Comparison of ENCODE assay signal across 7 mouse cellular contexts in the genomic region with DNA sequence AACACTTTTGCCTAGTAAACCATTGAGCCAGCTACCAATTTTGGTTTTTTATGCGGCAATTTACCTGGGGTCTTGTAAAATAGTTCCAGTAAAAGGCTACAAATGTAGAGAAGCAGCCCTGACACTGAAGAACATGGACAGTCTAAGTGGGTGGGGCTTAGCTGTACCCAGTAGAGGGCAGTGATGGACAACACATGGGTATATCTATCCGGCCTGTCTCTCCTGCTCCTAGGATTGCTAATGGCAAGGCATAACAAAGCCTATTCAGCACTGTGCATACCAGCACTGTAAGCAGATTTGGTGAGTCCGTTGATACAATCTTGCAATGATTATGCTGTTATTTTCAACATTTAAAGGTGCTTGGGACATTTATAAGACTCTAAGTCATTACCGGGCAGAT. TPM values are rescaled to one million over a fixed set of nuclear protein-coding genes. Genes with fewer than 3 reads are reported as not detected.
DNase-seq lines count a peak whose midpoint lies in the region; ATAC-seq and TF ChIP-seq lines count a peak whose summit lies in the region.

No protein-coding gene starts in this region.

- intact Hi-C loops in left cerebral cortex, adult 2 months (cut with DNase I) = loop anchor here (1.0 to 10.0 kb wide), 2 partner anchors 54 to 184 kb away; no protein-coding TSS in a partner anchor

- peak; percentile 74 for ATAC-seq in forebrain, embryonic 14.5 days
- ATAC-seq in lung, postnatal 0 days = peak; percentile 93
- ATAC-seq in stomach, embryonic 15.5 days (ENCODE audit: insufficient read depth, low FRiP score, low read depth) = peak; percentile 89; the same call in 1 of the 2 replicates

- WGBS in forebrain, embryonic 14.5 days = 47% methylated on average over 4 of the region's 4 CpGs
- 41% methylated on average over 4 of the region's 4 CpGs for WGBS in lung, postnatal 0 days
- WGBS in stomach, embryonic 15.5 days = 50% methylated on average over 4 of the region's 4 CpGs

- no peak overlapping the region for H3K4me3 ChIP-seq in left cerebral cortex, adult 2 months
- no peak overlapping the region for H3K4me3 ChIP-seq in forebrain, embryonic 14.5 days (ENCODE audit: low read depth, low read length)
- H3K4me3 ChIP-seq in lung, postnatal 0 days (ENCODE audit: low read depth, low read length) = no peak overlapping the region
- H3K4me3 ChIP-seq in stomach, embryonic 15.5 days (replicated peaks) = no peak overlapping the region

- no peak for DNase-seq in left cerebral cortex, adult 2 months (ENCODE audit: extremely low spot score in 1 of 2, low spot score in 2 of 2)
- no peak for DNase-seq in left cerebral cortex, adult 11 months (ENCODE audit: low spot score)
- DNase-seq in adrenal gland, postnatal 10 days = peak; percentile 75
- peak; percentile 48 for DNase-seq in forebrain, embryonic 14.5 days (ENCODE audit: low spot score)
- peak; percentile 62 to 75 for DNase-seq in kidney, adult 8-10 months
- DNase-seq in lung, postnatal 0 days (ENCODE audit: low spot score) = peak; percentile 90

- no peaks in the 10 kb centered on the region for H3K27me3 ChIP-seq in forebrain, embryonic 14.5 days (replicated peaks; ENCODE audit: control insufficient read depth, insufficient read depth, low read length)
- H3K27me3 ChIP-seq in lung, postnatal 0 days (replicated peaks; ENCODE audit: insufficient read depth, low read length) = no peaks in the 10 kb centered on the region
- no peaks in the 10 kb centered on the region for H3K27me3 ChIP-seq in stomach, embryonic 15.5 days (replicated peaks)

- H3K27ac ChIP-seq in left cerebral cortex, adult 2 months = no peak overlapping the region
- H3K27ac ChIP-seq in forebrain, embryonic 14.5 days (ENCODE audit: low read depth, low read length) = no peak overlapping the region
- no peak overlapping the region for H3K27ac ChIP-seq in lung, postnatal 0 days (ENCODE audit: low read length)
- H3K27ac ChIP-seq in stomach, embryonic 15.5 days = no peak overlapping the region

- H3K9ac ChIP-seq in forebrain, embryonic 14.5 days (ENCODE audit: low read length) = no peak overlapping the region
- H3K9ac ChIP-seq in lung, postnatal 0 days (replicated peaks; ENCODE audit: low read depth) = no peak overlapping the region
- H3K9ac ChIP-seq in stomach, embryonic 15.5 days = no peak overlapping the region

- TF ChIP-seq CTCF in left cerebral cortex, adult 2 months (IDR thresholded peaks at IDR 0.05) = peak; percentile 65
- TF ChIP-seq CTCF in lung, postnatal 0 days (IDR thresholded peaks at IDR 0.05) = peak; percentile 88

- H3K36me3 ChIP-seq in forebrain, embryonic 14.5 days (ENCODE audit: control insufficient read depth, insufficient read depth, low read length) = no peaks in the 10 kb centered on the region
- no peaks in the 10 kb centered on the region for H3K36me3 ChIP-seq in lung, postnatal 0 days (ENCODE audit: insufficient read depth, low read length)
- H3K36me3 ChIP-seq in stomach, embryonic 15.5 days = no peaks in the 10 kb centered on the region

- no peaks in the 10 kb centered on the region for H3K9me3 ChIP-seq in forebrain, embryonic 14.5 days (replicated peaks; ENCODE audit: control insufficient read depth, low read length)
- no peaks in the 10 kb centered on the region for H3K9me3 ChIP-seq in lung, postnatal 0 days (ENCODE audit: low read length)
- H3K9me3 ChIP-seq in stomach, embryonic 15.5 days = no peaks in the 10 kb centered on the region

- TF ChIP-seq EP300 in lung, postnatal 0 days (IDR thresholded peaks at IDR 0.05) = no peak

- no peaks in the 10 kb centered on the region for H3K4me1 ChIP-seq in forebrain, embryonic 14.5 days (ENCODE audit: control insufficient read depth, insufficient read depth, low read length)
- no peaks in the 10 kb centered on the region for H3K4me1 ChIP-seq in lung, postnatal 0 days (ENCODE audit: insufficient read depth, low read depth, low read length)
- H3K4me1 ChIP-seq in stomach, embryonic 15.5 days = no peaks in the 10 kb centered on the region

- H3K4me2 ChIP-seq in forebrain, embryonic 14.5 days (ENCODE audit: low read length) = no peak overlapping the region
- H3K4me2 ChIP-seq in lung, postnatal 0 days (replicated peaks; ENCODE audit: low read depth, low read length) = no peak overlapping the region
- no peak overlapping the region for H3K4me2 ChIP-seq in stomach, embryonic 15.5 days

RNA-seq across cellular contexts. Expression of a gene that starts 12.4 kb away (rescaled TPM):
- total RNA-seq in left cerebral cortex, adult 2 months (2021) = 10 to 100 TPM; 50.2 to 52.1 TPM
- 10 to 100 TPM; 50.0 to 53.8 TPM for total RNA-seq in adrenal gland, postnatal 10 days (2021)
- 101 and 105 TPM in 2 replicates for polyA plus RNA-seq in forebrain, embryonic 14.5 days (2014; fragmentation: Nextera tagmentation; extraction: Ambion mirVana)
- 77.3 and 84.9 TPM in 2 replicates for polyA plus RNA-seq in lung, postnatal 0 days (2015; fragmentation: Nextera tagmentation; extraction: Ambion mirVana)
- polyA plus RNA-seq in stomach, embryonic 15.5 days (2015; fragmentation: Nextera tagmentation; extraction: Ambion mirVana) = 67.5 and 72.3 TPM in 2 replicates

RNA-seq across cellular contexts. Expression of a gene that starts 34.6 kb away (rescaled TPM):
- total RNA-seq in left cerebral cortex, adult 2 months (2021) = 100 to 1,000 TPM; 106 to 123 TPM
- total RNA-seq in adrenal gland, postnatal 10 days (2021) = 100 to 1,000 TPM; 230 to 232 TPM
- polyA plus RNA-seq in forebrain, embryonic 14.5 days (2014; fragmentation: Nextera tagmentation; extraction: Ambion mirVana) = 33.2 and 48.9 TPM in 2 replicates
- 40.6 and 50.1 TPM in 2 replicates for polyA plus RNA-seq in lung, postnatal 0 days (2015; fragmentation: Nextera tagmentation; extraction: Ambion mirVana)
- polyA plus RNA-seq in stomach, embryonic 15.5 days (2015; fragmentation: Nextera tagmentation; extraction: Ambion mirVana) = 40.2 and 43.5 TPM in 2 replicates

Comparison
In these comparisons a context has a peak if more than half of its experiments do, and no peak if none do; other contexts are left out.
1. DNase-seq: peak in adrenal gland, postnatal 10 days (single experiment), forebrain, embryonic 14.5 days (single experiment), kidney, adult 8-10 months (2 of 2) and lung, postnatal 0 days (single experiment); none in left cerebral cortex, adult 2 months (0 of 2) and left cerebral cortex, adult 11 months (single experiment).
2. Peak in every context shown above with its lines, with median percentiles within 50 percentile points of each other: ATAC-seq.